Mouse (Mus musculus): ENCODE measurements around the gene Sectm1b. TPM values are rescaled to one million over a fixed set of nuclear protein-coding genes. Genes with fewer than 3 reads are reported as not detected.

The Sectm1b gene
- polyA plus RNA-seq, 1 experiment from 2014 or later, result not detected

Other genes starting within 250 kb of the Sectm1b start
- 82.9 and 92.6 TPM in 2 replicates for gene Fasn, start 239.0 kb downstream of the Sectm1b start, polyA plus RNA-seq (2015; fragmentation: Nextera tagmentation; extraction: Ambion mirVana)
- 6.3 and 6.7 TPM in 2 replicates for gene Ccdc57, start 130.7 kb downstream of the Sectm1b start, polyA plus RNA-seq (2015; fragmentation: Nextera tagmentation; extraction: Ambion mirVana)
- gene Slc16a3, start 115.1 kb downstream of the Sectm1b start, polyA plus RNA-seq (2015; fragmentation: Nextera tagmentation; extraction: Ambion mirVana), result 11.5 and 15.2 TPM in 2 replicates
- 124 and 141 TPM in 2 replicates for gene Csnk1d, start 72.2 kb downstream of the Sectm1b start, polyA plus RNA-seq (2015; fragmentation: Nextera tagmentation; extraction: Ambion mirVana)
- gene Cd7, start 24.2 kb downstream of the Sectm1b start, polyA plus RNA-seq (2015; fragmentation: Nextera tagmentation; extraction: Ambion mirVana), result 0.29 TPM in 1 of 2 replicates, not detected in the other
- not detected in 2 replicates for gene Sectm1a, start 17.7 kb upstream of the Sectm1b start, polyA plus RNA-seq (2015; fragmentation: Nextera tagmentation; extraction: Ambion mirVana)
- not detected in 2 replicates for gene Tex19.2, start 55.1 kb upstream of the Sectm1b start, polyA plus RNA-seq (2015; fragmentation: Nextera tagmentation; extraction: Ambion mirVana)
- not detected in 2 replicates for gene Tex19.1, start 82.6 kb upstream of the Sectm1b start, polyA plus RNA-seq (2015; fragmentation: Nextera tagmentation; extraction: Ambion mirVana)
- gene Uts2r, start 96.7 kb upstream of the Sectm1b start, polyA plus RNA-seq (2015; fragmentation: Nextera tagmentation; extraction: Ambion mirVana), result 0.73 and 0.89 TPM in 2 replicates
- 31.4 and 37.9 TPM in 2 replicates for gene Hexdc, start 140.9 kb upstream of the Sectm1b start, polyA plus RNA-seq (2015; fragmentation: Nextera tagmentation; extraction: Ambion mirVana)
- 32.7 and 33.3 TPM in 2 replicates for gene Ogfod3, start 141.1 kb upstream of the Sectm1b start, polyA plus RNA-seq (2015; fragmentation: Nextera tagmentation; extraction: Ambion mirVana)
- 36.8 and 41.0 TPM in 2 replicates for gene Cybc1, start 165.8 kb upstream of the Sectm1b start, polyA plus RNA-seq (2015; fragmentation: Nextera tagmentation; extraction: Ambion mirVana)
- gene Narf, start 173.7 kb upstream of the Sectm1b start, polyA plus RNA-seq (2015; fragmentation: Nextera tagmentation; extraction: Ambion mirVana), result 85.9 and 89.8 TPM in 2 replicates
- gene Foxk2, start 196.4 kb upstream of the Sectm1b start, polyA plus RNA-seq (2015; fragmentation: Nextera tagmentation; extraction: Ambion mirVana), result 11.6 and 12.5 TPM in 2 replicates